Comparison of ENCODE assay signal across 13 mouse cellular contexts in the genomic region with DNA sequence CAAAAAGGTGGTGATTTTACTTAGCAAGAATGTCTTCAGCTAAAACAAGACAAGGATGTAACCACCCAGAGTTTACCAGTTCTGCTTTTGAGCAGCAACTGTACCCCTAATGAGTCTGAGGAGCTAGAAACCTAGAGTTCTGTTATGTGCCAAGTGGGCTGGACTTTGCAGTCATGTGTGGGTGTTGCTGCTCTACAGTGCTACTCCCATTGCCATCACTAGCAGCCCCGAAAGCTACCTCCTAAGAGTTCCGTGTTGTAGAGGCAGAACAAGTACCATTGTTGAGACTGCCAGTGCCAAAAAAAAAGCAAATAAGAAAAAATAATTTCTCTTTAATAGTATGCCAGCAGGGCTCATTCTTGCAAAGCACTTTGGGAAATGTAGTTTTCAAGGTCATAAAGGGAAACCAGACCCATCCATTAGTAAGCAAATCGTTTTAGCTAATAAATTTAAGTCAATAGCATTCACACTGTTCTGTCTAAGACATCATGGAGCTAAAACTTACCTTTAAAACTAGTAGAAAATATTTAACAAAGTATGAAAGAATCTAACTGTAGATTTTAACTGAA. TPM values are rescaled to one million over a fixed set of nuclear protein-coding genes. Genes with fewer than 3 reads are reported as not detected.
DNase-seq lines count a peak whose midpoint lies in the region; ATAC-seq and TF ChIP-seq lines count a peak whose summit lies in the region.
"Had no signal": no experiment of that assay in that cellular context is flagged by ENCODE, and none has a peak within 500 bp of the region (broad histone marks: within the 10 kb centered on the region; RNA-seq: fewer than 3 reads in every experiment).

No protein-coding gene starts in this region.

- no peak overlapping the region for H3K27ac ChIP-seq in MEL (ENCODE audit: control insufficient read depth, low read depth, low read length)
- H3K27ac ChIP-seq in intestine, embryonic 16.5 days (ENCODE audit: low read length), result no peak overlapping the region
- no peak overlapping the region for H3K27ac ChIP-seq in liver, postnatal 0 days (ENCODE audit: low read depth)
- H3K27ac ChIP-seq: embryonic facial prominence, embryonic 12.5 days; liver, embryonic 12.5 days had no signal

- peaks cover 0 to 5% of the 10 kb centered on the region in 2 experiments; a peak in 2 of 4 replicates for H3K36me3 ChIP-seq in MEL (ENCODE audit: control insufficient read depth in 1 of 2, insufficient read depth in 2 of 2, low read length in 2 of 2)
- no peaks in the 10 kb centered on the region for H3K36me3 ChIP-seq in intestine, embryonic 16.5 days (ENCODE audit: control insufficient read depth, insufficient read depth, low read length)
- H3K36me3 ChIP-seq in liver, postnatal 0 days (replicated peaks; ENCODE audit: insufficient read depth, low read length), result no peaks in the 10 kb centered on the region
- H3K36me3 ChIP-seq: embryonic facial prominence, embryonic 12.5 days; liver, embryonic 12.5 days had no signal

- no peak for TF ChIP-seq RAD21 in MEL (IDR thresholded peaks at IDR 0.05; ENCODE audit: low read depth, low read length)

- peak overlapping the region; percentile 40 to 47; a peak in 2 of 4 replicates for H3K4me3 ChIP-seq in MEL (ENCODE audit: control insufficient read depth in 1 of 2, insufficient read depth in 1 of 2, low read depth in 2 of 2, low read length in 2 of 2)
- no peak overlapping the region for H3K4me3 ChIP-seq in intestine, embryonic 16.5 days (ENCODE audit: low read length)
- no peak overlapping the region for H3K4me3 ChIP-seq in liver, postnatal 0 days (ENCODE audit: low read depth, low read length)
- H3K4me3 ChIP-seq: embryonic facial prominence, embryonic 12.5 days; liver, embryonic 12.5 days had no signal

- no peaks in the 10 kb centered on the region for H3K9me3 ChIP-seq in MEL (replicated peaks; ENCODE audit: insufficient read depth, low read length)
- no peaks in the 10 kb centered on the region for H3K9me3 ChIP-seq in intestine, embryonic 16.5 days (ENCODE audit: control insufficient read depth, low read length)
- H3K9me3 ChIP-seq in liver, postnatal 0 days (ENCODE audit: low read length), result no peaks in the 10 kb centered on the region
- H3K9me3 ChIP-seq: embryonic facial prominence, embryonic 12.5 days; liver, embryonic 12.5 days had no signal

- TF ChIP-seq CTCF in MEL (IDR thresholded peaks at IDR 0.05 in 2 of 3, conservative IDR thresholded peaks at IDR 0.05 in 1 of 3; ENCODE audit: control insufficient read depth in 1 of 3, insufficient read depth in 1 of 3, low read depth in 2 of 3, low read length in 3 of 3, poor library complexity in 1 of 3, severe bottlenecking in 1 of 3), result no peak
- no peak for TF ChIP-seq CTCF in liver, postnatal 0 days (IDR thresholded peaks at IDR 0.05; ENCODE audit: low read depth)

- DNase-seq in frontal cortex, postnatal 25 days (ENCODE audit: low spot score in 2 of 2), result no peak
- DNase-seq in layer of hippocampus, adult 18-20 months (ENCODE audit: low spot score in 2 of 2), result peak; percentile 21 to 59
- no peak for DNase-seq in layer of hippocampus, postnatal 25 days (ENCODE audit: extremely low spot score in 1 of 2, low spot score in 1 of 2)
- peak; percentile 58 for DNase-seq in MEL (ENCODE audit: low read depth, low spot score)
- peak; percentile 37 to 54 for DNase-seq in kidney, postnatal 36 days
- no peak for DNase-seq in liver, postnatal 0 days
- DNase-seq: thymus, postnatal 36 days had no signal

- no peaks in the 10 kb centered on the region for H3K79me2 ChIP-seq in MEL (ENCODE audit: control insufficient read depth, insufficient read depth, low read length, poor library complexity)

- TF ChIP-seq EP300 in MEL (IDR thresholded peaks at IDR 0.05; ENCODE audit: low read depth in 1 of 2, low read length in 2 of 2), result no peak
- TF ChIP-seq EP300 in liver, postnatal 0 days (IDR thresholded peaks at IDR 0.05; ENCODE audit: low read depth), result no peak

- ATAC-seq in frontal cortex, adult (ENCODE audit: low TSS enrichment), result 0 out of 2 replicates have a peak, but pooled peaks have one; percentile 57
- ATAC-seq in intestine, embryonic 16.5 days, result no peak
- no peak for ATAC-seq in liver, postnatal 0 days
- ATAC-seq: forebrain, embryonic 16.5 days; liver, embryonic 12.5 days; midbrain, embryonic 16.5 days had no signal

- no peak for TF ChIP-seq POLR2A in MEL (IDR thresholded peaks at IDR 0.05; ENCODE audit: control insufficient read depth in 1 of 2, insufficient read depth in 1 of 2, low read depth in 1 of 2, low read length in 2 of 2, poor library complexity in 1 of 2)

- H3K27me3 ChIP-seq in MEL (ENCODE audit: control insufficient read depth in 1 of 2, insufficient read depth in 2 of 2, low read length in 2 of 2), result no peaks in the 10 kb centered on the region
- H3K27me3 ChIP-seq in intestine, embryonic 16.5 days (replicated peaks; ENCODE audit: control insufficient read depth, insufficient read depth, low read length), result no peaks in the 10 kb centered on the region
- no peaks in the 10 kb centered on the region for H3K27me3 ChIP-seq in liver, postnatal 0 days (ENCODE audit: insufficient read depth, low read length)
- H3K27me3 ChIP-seq: embryonic facial prominence, embryonic 12.5 days; liver, embryonic 12.5 days had no signal

- 78% methylated on average over 3 of the region's 3 CpGs for WGBS in intestine, embryonic 16.5 days
- WGBS in liver, postnatal 0 days (ENCODE audit: insufficient replicate concordance), result 80% methylated on average over 3 of the region's 3 CpGs

- H3K4me1 ChIP-seq in MEL (ENCODE audit: control insufficient read depth in 1 of 2, insufficient read depth in 2 of 2, low read length in 2 of 2), result peaks cover 2 to 3% of the 10 kb centered on the region in 2 experiments; a peak in 3 of 4 replicates
- no peaks in the 10 kb centered on the region for H3K4me1 ChIP-seq in intestine, embryonic 16.5 days (ENCODE audit: control insufficient read depth, insufficient read depth, low read length)
- H3K4me1 ChIP-seq in liver, postnatal 0 days (ENCODE audit: insufficient read depth), result no peaks in the 10 kb centered on the region
- H3K4me1 ChIP-seq: embryonic facial prominence, embryonic 12.5 days; liver, embryonic 12.5 days had no signal

- no peak overlapping the region for H3K9ac ChIP-seq in MEL (ENCODE audit: control insufficient read depth, low read depth, low read length, poor library complexity, severe bottlenecking)
- H3K9ac ChIP-seq in intestine, embryonic 16.5 days (ENCODE audit: low read depth, low read length), result no peak overlapping the region
- H3K9ac ChIP-seq in liver, postnatal 0 days (replicated peaks), result no peak overlapping the region
- H3K9ac ChIP-seq: embryonic facial prominence, embryonic 12.5 days; liver, embryonic 12.5 days had no signal

- H3K4me2 ChIP-seq in intestine, embryonic 16.5 days (ENCODE audit: low read depth, low read length), result no peak overlapping the region
- no peak overlapping the region for H3K4me2 ChIP-seq in liver, postnatal 0 days (ENCODE audit: low read depth, low read length)
- H3K4me2 ChIP-seq: embryonic facial prominence, embryonic 12.5 days; liver, embryonic 12.5 days had no signal

TF ChIP-seq in MEL, 35 proteins besides CTCF, POLR2A, EP300 and RAD21:
- no peak for TF ChIP-seq ZNF384 (IDR thresholded peaks at IDR 0.05; ENCODE audit: low read depth, low read length)
- TF ChIP-seq ELF1 (IDR thresholded peaks at IDR 0.05; ENCODE audit: low read depth, low read length), result no peak
- TF ChIP-seq ZC3H11A (IDR thresholded peaks at IDR 0.05; ENCODE audit: low read depth, low read length), result no peak
- no peak for TF ChIP-seq CHD1 (IDR thresholded peaks at IDR 0.05; ENCODE audit: low read depth, low read length)
- no peak for TF ChIP-seq UBTF (IDR thresholded peaks at IDR 0.05; ENCODE audit: borderline replicate concordance, insufficient read depth, low read depth, low read length)
- no peak for TF ChIP-seq ZMIZ1 (IDR thresholded peaks at IDR 0.05; ENCODE audit: low read depth, low read length)
- no peak for TF ChIP-seq CHD2 (IDR thresholded peaks at IDR 0.05; ENCODE audit: low read length)
- no peak for TF ChIP-seq MYC (IDR thresholded peaks at IDR 0.05; ENCODE audit: low read depth, low read length)
- no peak for TF ChIP-seq E2F4 (IDR thresholded peaks at IDR 0.05; ENCODE audit: borderline replicate concordance, low read depth, low read length)
- no peak for TF ChIP-seq USF2 (IDR thresholded peaks at IDR 0.05; ENCODE audit: borderline replicate concordance in 1 of 2, insufficient read depth in 1 of 2, low read depth in 1 of 2, low read length in 2 of 2)
- peak; percentile 51; the same call in 1 of the 2 replicates for TF ChIP-seq USF1 (IDR thresholded peaks at IDR 0.05; ENCODE audit: low read depth, low read length)
- peak; percentile 89 for TF ChIP-seq HCFC1 (IDR thresholded peaks at IDR 0.05; ENCODE audit: low read depth, low read length)

RNA-seq across cellular contexts. Expression of a gene that starts 21.5 kb away (rescaled TPM):
- total RNA-seq in layer of hippocampus, adult 18-20 months (2021), result 100 to 1,000 TPM; 259 to 306 TPM
- 100 to 1,000 TPM; 251 to 334 TPM for total RNA-seq in layer of hippocampus, postnatal 25 days (2021)
- 0.26 and 0.27 TPM in 2 replicates for total RNA-seq in MEL (2012; rRNA removed)
- under 1 TPM in 1 of 2 experiments, not detected in 1; 0.17 TPM for polyA plus RNA-seq in MEL (2012; ENCODE audit: insufficient read depth in 1 of 2, insufficient read length in 2 of 2, low read depth in 1 of 2, low replicate concordance in 2 of 2, missing spikeins in 1 of 2)
- 16.1 and 18.4 TPM in 2 replicates for polyA plus RNA-seq in intestine, embryonic 16.5 days (2015; fragmentation: Nextera tagmentation; extraction: Ambion mirVana)
- 7.9 and 9.2 TPM in 2 replicates for polyA plus RNA-seq in liver, postnatal 0 days (2015; fragmentation: Nextera tagmentation; extraction: Ambion mirVana)

Comparison
In these comparisons a context has a peak if more than half of its experiments do, and no peak if none do; other contexts are left out.
1. DNase-seq: peak in layer of hippocampus, adult 18-20 months (2 of 2), MEL (single experiment) and kidney, postnatal 36 days (2 of 2); none in frontal cortex, postnatal 25 days (0 of 2), layer of hippocampus, postnatal 25 days (0 of 2) and liver, postnatal 0 days (single experiment).
2. H3K4me3 ChIP-seq: peak in MEL (2 of 2); none in intestine, embryonic 16.5 days (single experiment) and liver, postnatal 0 days (single experiment).
3. RNA of a gene that starts 21.5 kb away (total RNA-seq): 251 to 334 TPM in layer of hippocampus, postnatal 25 days and 259 to 306 TPM in layer of hippocampus, adult 18-20 months; 0.26 to 0.27 TPM in MEL; every median in the first group is over 100 times any median in the second.